Mouse (Mus musculus) kidney, embryonic 15.5 days (tissue): ENCODE results near the gene Vmn2r33. TPM values are rescaled to one million over a fixed set of nuclear protein-coding genes. Genes with fewer than 3 reads are reported as not detected.
"Not testable (repeated sequence)": the region's sequence is repeated elsewhere in the genome, so short reads cannot be mapped to it uniquely, and the experiment has no call there.

Experiments used
- ATAC-seq: fragments of 200-750 bp; cut with Nextera tagmentation; replicated peaks from 2 replicates; pipeline ENCODE4 v1.8.0; 2017; ENCODE audit warnings: moderate TSS enrichment; ENCODE audit not compliant: low FRiP score
- H3K27ac ChIP-seq: fragments of 300-500 bp; sonication (generic); 2 replicates; pipeline ENCODE4 v1.5.1; 2015; ENCODE audit warnings: mild to moderate bottlenecking, inconsistent platforms
- H3K27me3 ChIP-seq: fragments of 300-500 bp; sonication (generic); 2 replicates; pipeline ENCODE4 v1.6.1; 2015; ENCODE audit warnings: inconsistent platforms
- H3K36me3 ChIP-seq: fragments of 300-500 bp; sonication (generic); 2 replicates; pipeline ENCODE4 v1.6.1; 2015; ENCODE audit warnings: inconsistent platforms
- H3K4me1 ChIP-seq: fragments of 300-500 bp; sonication (generic); 2 replicates; pipeline ENCODE4 v1.6.1; 2015; ENCODE audit warnings: inconsistent platforms
- H3K4me2 ChIP-seq: fragments of 300-500 bp; sonication (generic); 2 replicates; pipeline ENCODE4 v1.6.1; 2015; ENCODE audit warnings: moderate library complexity, mild to moderate bottlenecking, inconsistent platforms
- H3K4me3 ChIP-seq: fragments of 300-500 bp; sonication (generic); replicated peaks from 2 replicates; pipeline ENCODE4 v1.5.1; 2015; ENCODE audit warnings: mild to moderate bottlenecking, inconsistent platforms
- H3K9ac ChIP-seq: fragments of 300-500 bp; sonication (generic); 2 replicates; pipeline ENCODE4 v1.6.1; 2015; ENCODE audit warnings: mild to moderate bottlenecking, inconsistent platforms
- H3K9me3 ChIP-seq: fragments of 300-500 bp; sonication (generic); replicated peaks from 2 replicates; pipeline ENCODE4 v1.6.1; 2016; ENCODE audit warnings: inconsistent platforms
- polyA plus RNA-seq: library from polyadenylated mRNA; unstranded; fragments of >200 nt; fragmentation: Nextera tagmentation; extraction: Ambion mirVana; gene quantifications from 2 replicates; pipeline ENCODE4 v1.2.1, GENCODE M21; 2015

Vmn2r33 gene
- polyA plus RNA-seq, result not detected in 2 replicates

- not testable (repeated sequence) for H3K4me1 ChIP-seq, H3K27me3 ChIP-seq, ATAC-seq, H3K4me3 ChIP-seq, H3K9ac ChIP-seq, H3K4me2 ChIP-seq, H3K36me3 ChIP-seq, H3K27ac ChIP-seq, H3K9me3 ChIP-seq
Measured at GRCm38 (mm10) chr7:7566686-7567085, at the start of gene Vmn2r33. Gene Vmn2r33, minus strand, starts transcription at chr7:7566786.

Other genes starting within 250 kb of the Vmn2r33 start
- not detected in 2 replicates for gene Vmn2r30, start 229.2 kb downstream of the Vmn2r33 start, polyA plus RNA-seq
- gene Gm45783, start 192.2 kb downstream of the Vmn2r33 start, polyA plus RNA-seq, result not detected in 2 replicates
- gene Vmn2r31, start 167.1 kb downstream of the Vmn2r33 start, polyA plus RNA-seq, result not detected in 2 replicates
- not detected in 2 replicates for gene Vmn2r32, start 86.8 kb downstream of the Vmn2r33 start, polyA plus RNA-seq
- gene Vmn2r34, start 122.7 kb upstream of the Vmn2r33 start, polyA plus RNA-seq, result not detected in 2 replicates